Mouse (Mus musculus) midbrain, embryonic 16.5 days (tissue): ENCODE data around the gene Khk. TPM values are rescaled to one million over a fixed set of nuclear protein-coding genes. Genes with fewer than 3 reads are reported as not detected.
A peak's percentile ranks its signal among the peaks of the same experiment; 100 is the strongest.

ENCODE experiments used
- ATAC-seq: fragments of 200-750 bp; cut with Nextera tagmentation; 2 replicates; pipeline ENCODE4 v1.8.0; 2017; ENCODE audit warnings: moderate TSS enrichment
- H3K27ac ChIP-seq: fragments of 300-500 bp; sonication (generic); 2 replicates; pipeline ENCODE4 v1.5.1; 2014; ENCODE audit warnings: mild to moderate bottlenecking, low read length, mixed read lengths
- H3K27me3 ChIP-seq: fragments of 300-500 bp; sonication (generic); 2 replicates; pipeline ENCODE4 v1.6.1; 2014; ENCODE audit warnings: low read depth, low read length, mixed read lengths; ENCODE audit not compliant: control insufficient read depth, insufficient read depth
- H3K36me3 ChIP-seq: fragments of 300-500 bp; sonication (generic); 2 replicates; pipeline ENCODE4 v1.6.1; 2014; ENCODE audit warnings: mild to moderate bottlenecking, low read length, moderate library complexity, mixed read lengths; ENCODE audit not compliant: control insufficient read depth, insufficient read depth
- H3K4me1 ChIP-seq: fragments of 300-500 bp; sonication (generic); 2 replicates; pipeline ENCODE4 v1.6.1; 2014; ENCODE audit warnings: mild to moderate bottlenecking, low read length, mixed read lengths; ENCODE audit not compliant: control insufficient read depth, insufficient read depth
- H3K4me2 ChIP-seq: fragments of 300-500 bp; sonication (generic); 2 replicates; pipeline ENCODE4 v1.6.1; 2014; ENCODE audit warnings: mild to moderate bottlenecking, low read length, mixed read lengths
- H3K4me3 ChIP-seq: fragments of 300-500 bp; sonication (generic); 2 replicates; pipeline ENCODE4 v1.5.1; 2014; ENCODE audit warnings: low read depth, mild to moderate bottlenecking, low read length, moderate library complexity, mixed read lengths
- H3K9ac ChIP-seq: fragments of 300-500 bp; sonication (generic); 2 replicates; pipeline ENCODE4 v1.6.1; 2014; ENCODE audit warnings: low read depth, low read length, mixed read lengths
- H3K9me3 ChIP-seq: fragments of 300-500 bp; sonication (generic); replicated peaks from 2 replicates; pipeline ENCODE4 v1.6.1; 2014; ENCODE audit warnings: mild to moderate bottlenecking, low read length, mixed read lengths; ENCODE audit not compliant: control insufficient read depth, poor library complexity, severe bottlenecking
- WGBS: fragments of 180-500 bp; shearing (Covaris S2); extraction: QIAGEN DNeasy Blood & Tissue Kit; methylation state at CpG from one replicate; pipeline ENCODE4 v1.1.7; 2014; 5-methylcytosine and 5-hydroxymethylcytosine counted together
- polyA plus RNA-seq: library from polyadenylated mRNA; unstranded; fragments of >200 nt; fragmentation: Nextera tagmentation; extraction: Ambion mirVana; gene quantifications from 2 replicates; pipeline ENCODE4 v1.2.1, GENCODE M21; 2015

Gene Khk
- polyA plus RNA-seq, 1 experiment from 2014 or later, result 9.9 TPM

GRCm38 (mm10) chr5:30917348-30917747 lies 3.9 kb upstream of the Khk start:
- H3K4me2 ChIP-seq, result no peak overlapping the region
- no peak overlapping the region for H3K27ac ChIP-seq
- peak overlapping the region; percentile 30; the same call in 1 of the 2 replicates for H3K9ac ChIP-seq
- no peaks in the 10 kb centered on the region for H3K36me3 ChIP-seq
- no peaks in the 10 kb centered on the region for H3K27me3 ChIP-seq
- ATAC-seq, result no peak
- no peak overlapping the region for H3K4me3 ChIP-seq
- no peaks in the 10 kb centered on the region for H3K9me3 ChIP-seq
- WGBS, result 94% methylated on average over 11 of the region's 11 CpGs
- peaks cover 10% of the 10 kb centered on the region for H3K4me1 ChIP-seq

- Histone ChIP-seq H3K9ac (0 out of 2 replicates have a peak overlapping the region, but pooled peaks have one; percentile 14), H3K4me2 (no peak overlapping the region), H3K27ac (no peak overlapping the region), H3K4me1 (peaks cover 15% of the 10 kb centered on the region), H3K9me3 (no peaks in the 10 kb centered on the region), H3K4me3 (no peak overlapping the region), H3K36me3 (no peaks in the 10 kb centered on the region), H3K27me3 (no peaks in the 10 kb centered on the region)
- no peak for ATAC-seq
- WGBS, result 84% methylated on average over 31 of the region's 31 CpGs
These were observed 3.1 kb upstream of the Khk start for GRCm38 (mm10) chr5:30917891-30918670.

- ATAC-seq, result no peak
- peaks cover 15% of the 10 kb centered on the region for H3K4me1 ChIP-seq
- H3K9me3 ChIP-seq, result no peaks in the 10 kb centered on the region
- 88% methylated on average over 8 of the region's 8 CpGs for WGBS
- H3K36me3 ChIP-seq, result no peaks in the 10 kb centered on the region
- no peaks in the 10 kb centered on the region for H3K27me3 ChIP-seq
- H3K9ac ChIP-seq, result 0 out of 2 replicates have a peak overlapping the region, but pooled peaks have one; percentile 14
- H3K4me3 ChIP-seq, result no peak overlapping the region
- H3K4me2 ChIP-seq, result no peak overlapping the region
- H3K27ac ChIP-seq, result no peak overlapping the region
These were observed 2.5 kb upstream of the Khk start for GRCm38 (mm10) chr5:30918691-30919090.

- Histone ChIP-seq H3K4me2 (no peak overlapping the region), H3K9me3 (no peaks in the 10 kb centered on the region), H3K36me3 (no peaks in the 10 kb centered on the region), H3K4me3 (no peak overlapping the region), H3K9ac (no peak overlapping the region), H3K27ac (peak overlapping the region; percentile 33; the same call in 1 of the 2 replicates), H3K27me3 (no peaks in the 10 kb centered on the region), H3K4me1 (peaks cover 15% of the 10 kb centered on the region)
- WGBS, result 71% methylated on average over 11 of the region's 11 CpGs
- no peak for ATAC-seq
These were observed 1.2 kb upstream of the Khk start for GRCm38 (mm10) chr5:30919831-30920614.

GRCm38 (mm10) chr5:30920621-30921020 lies 610 bp upstream of the Khk start:
- Histone ChIP-seq H3K9me3 (no peaks in the 10 kb centered on the region), H3K4me3 (no peak overlapping the region), H3K4me1 (peaks cover 13% of the 10 kb centered on the region), H3K27ac (peak overlapping the region; percentile 33; the same call in 1 of the 2 replicates), H3K27me3 (no peaks in the 10 kb centered on the region), H3K4me2 (peak overlapping the region; percentile 97), H3K9ac (no peak overlapping the region), H3K36me3 (no peaks in the 10 kb centered on the region)
- 66% methylated on average over 19 of the region's 19 CpGs for WGBS
- ATAC-seq, result peak; percentile 1; the same call in 1 of the 2 replicates

GRCm38 (mm10) chr5:30922581-30923041 lies 1.4 kb downstream of the Khk start:
- H3K9me3 ChIP-seq, result no peaks in the 10 kb centered on the region
- H3K9ac ChIP-seq, result 0 out of 2 replicates have a peak overlapping the region, but pooled peaks have one; percentile 74
- WGBS, result 72% methylated on average over 10 of the region's 10 CpGs
- no peak overlapping the region for H3K4me3 ChIP-seq
- no peak overlapping the region for H3K27ac ChIP-seq
- no peaks in the 10 kb centered on the region for H3K36me3 ChIP-seq
- H3K27me3 ChIP-seq, result no peaks in the 10 kb centered on the region
- H3K4me2 ChIP-seq, result peak overlapping the region; percentile 97
- peaks cover 11% of the 10 kb centered on the region for H3K4me1 ChIP-seq
- no peak for ATAC-seq

DNA sequence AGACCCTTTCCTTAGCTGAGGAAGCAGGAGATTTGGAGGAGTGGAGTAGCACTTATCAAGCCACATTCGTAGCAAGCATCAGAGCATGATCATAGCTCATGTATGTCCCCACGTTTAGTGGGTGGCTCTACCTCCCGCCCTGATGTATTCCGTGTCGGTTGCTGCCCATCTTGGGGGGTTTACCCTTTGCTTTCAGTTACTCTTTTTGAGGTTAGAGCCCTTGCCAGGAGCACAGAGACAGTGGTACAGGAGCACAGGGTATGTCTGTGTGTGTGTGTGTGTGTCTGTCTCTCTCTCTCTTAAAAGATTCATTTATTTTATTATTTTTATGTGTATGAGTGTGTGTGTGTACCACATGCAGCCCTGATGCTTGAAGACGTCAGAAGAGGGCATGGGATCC lies 1.9 kb downstream of the Khk start:
- Histone ChIP-seq H3K9ac (no peak overlapping the region), H3K27me3 (no peaks in the 10 kb centered on the region), H3K9me3 (no peaks in the 10 kb centered on the region), H3K36me3 (no peaks in the 10 kb centered on the region), H3K4me1 (peaks cover 11% of the 10 kb centered on the region), H3K4me2 (no peak overlapping the region), H3K4me3 (no peak overlapping the region), H3K27ac (no peak overlapping the region)
- 89% methylated on average over 6 of the region's 6 CpGs for WGBS
- no peak for ATAC-seq

GRCm38 (mm10) chr5:30924614-30925013 lies 3.4 kb downstream of the Khk start:
- H3K4me2 ChIP-seq, result no peak overlapping the region
- WGBS, result 81% methylated on average over 8 of the region's 8 CpGs

GRCm38 (mm10) chr5:30925217-30925616 lies 4.0 kb downstream of the Khk start:
- Histone ChIP-seq H3K36me3 (no peaks in the 10 kb centered on the region), H3K4me1 (peaks cover 11% of the 10 kb centered on the region), H3K9me3 (no peaks in the 10 kb centered on the region), H3K27ac (no peak overlapping the region), H3K27me3 (no peaks in the 10 kb centered on the region), H3K4me3 (no peak overlapping the region), H3K4me2 (no peak overlapping the region), H3K9ac (no peak overlapping the region)
- no peak for ATAC-seq
- 93% methylated on average over 5 of the region's 5 CpGs for WGBS

More at GRCm38 (mm10) chr5:30924614-30925013, 3.4 kb downstream of the Khk start:
- Histone ChIP-seq H3K27me3 (no peaks in the 10 kb centered on the region), H3K9ac (no peak overlapping the region), H3K4me1 (peaks cover 11% of the 10 kb centered on the region), H3K27ac (no peak overlapping the region), H3K36me3 (no peaks in the 10 kb centered on the region), H3K9me3 (no peaks in the 10 kb centered on the region), H3K4me3 (no peak overlapping the region)
- no peak for ATAC-seq
